Mouse (Mus musculus): Measurements from ENCODE around the gene Trim44.

DNA sequence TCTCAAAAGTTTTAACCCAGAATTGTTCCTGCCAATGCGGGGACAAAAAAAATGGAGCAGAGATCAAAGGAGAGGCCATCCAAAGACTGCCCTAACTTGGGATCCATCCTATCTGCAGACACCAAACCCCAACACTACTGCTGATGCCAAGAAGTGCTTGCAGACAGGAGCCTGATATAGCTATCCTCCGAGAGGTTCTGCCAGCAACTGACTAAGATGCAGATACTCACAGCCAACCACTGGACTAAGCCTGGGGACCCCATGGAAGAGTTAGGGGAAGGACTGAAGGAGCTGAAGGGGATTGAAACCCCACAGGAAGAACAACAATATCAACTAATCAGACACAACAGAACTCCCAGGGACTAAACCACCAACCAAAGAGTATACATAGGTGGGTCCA lies 30.3 kb downstream of the Trim44 start:
- no peak for TF ChIP-seq CTCF (IDR thresholded peaks at IDR 0.05; ENCODE audit: insufficient read depth, low read depth, low read length)
- no peak for TF ChIP-seq POLR2A (IDR thresholded peaks at IDR 0.05; ENCODE audit: insufficient read depth, low read depth, low read length)
